Mouse (Mus musculus): ENCODE measurements around the gene Mst1r. TPM values are rescaled to one million over a fixed set of nuclear protein-coding genes. Genes with fewer than 3 reads are reported as not detected.

Gene Mst1r
- total RNA-seq (2014; rRNA removed) (0.61 and 2.7 TPM in 2 replicates), polyA plus RNA-seq (2015; fragmentation: Nextera tagmentation; extraction: Ambion mirVana) (0.68 and 0.69 TPM in 2 replicates)

GRCm38 (mm10) chr9:107906252-107906966 lies at the start of gene Mst1r:
Gene Mst1r (plus strand): TSS chr9:107906873.
- no peaks in the 10 kb centered on the region for H3K9me3 ChIP-seq (ENCODE audit: low read length)
- H3K4me2 ChIP-seq (ENCODE audit: low read depth, low read length): peak within 1 kb of the TSS; percentile 47
- H3K4me1 ChIP-seq (ENCODE audit: insufficient read depth, low read length): 0 out of 2 replicates have a peak, but pooled peaks cover 3% of the 10 kb centered on the region
- DNase-seq (ENCODE audit: low spot score) (peak; percentile 39), ATAC-seq (no peak)
- H3K27me3 ChIP-seq (ENCODE audit: insufficient read depth, low read length): no peaks in the 10 kb centered on the region
- no peak within 1 kb of the TSS for H3K27ac ChIP-seq
- 20% methylated on average over 19 of the region's 19 CpGs for WGBS
- TF ChIP-seq CTCF (IDR thresholded peaks at IDR 0.05; ENCODE audit: low read depth): no peak
- H3K9ac ChIP-seq (replicated peaks; ENCODE audit: low read length): 0 out of 2 replicates have a peak within 1 kb of the TSS, but pooled peaks have one; percentile 5
- H3K36me3 ChIP-seq (ENCODE audit: insufficient read depth, low read length): no peaks in the 10 kb centered on the region
- H3K4me3 ChIP-seq (ENCODE audit: low read length): peak within 1 kb of the TSS; percentile 10; the same call in 1 of the 2 replicates

DNA sequence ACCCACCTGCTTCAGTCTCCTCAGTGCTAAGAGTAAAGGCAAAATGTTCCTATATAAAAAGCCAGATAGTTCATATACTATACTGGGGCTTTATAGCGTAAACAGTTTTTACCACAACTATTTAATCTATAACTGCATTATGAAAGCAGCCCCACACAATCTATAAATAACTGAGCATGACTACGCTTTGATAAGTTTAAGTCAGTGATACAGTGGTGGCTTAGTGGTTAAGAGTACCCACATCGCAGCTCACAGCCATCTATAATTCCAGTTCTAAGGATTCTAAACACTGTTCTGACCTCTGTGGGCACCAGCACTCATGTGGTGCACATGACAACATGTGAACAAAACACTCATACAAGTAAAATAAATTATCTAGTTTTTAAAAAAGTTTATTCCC lies 48.3 kb upstream of the Mst1r start:
- WGBS: 94% methylated on average over 3 of the region's 3 CpGs
- ATAC-seq: no peak

GRCm38 (mm10) chr9:107864493-107864892 lies 42.2 kb upstream of the Mst1r start:
- Histone ChIP-seq H3K27ac (no peak overlapping the region), H3K4me2 (ENCODE audit: low read depth, low read length) (no peak overlapping the region), H3K4me3 (ENCODE audit: low read length) (no peak overlapping the region), H3K4me1 (ENCODE audit: insufficient read depth, low read length) (no peaks in the 10 kb centered on the region), H3K36me3 (ENCODE audit: insufficient read depth, low read length) (no peaks in the 10 kb centered on the region), H3K9ac (replicated peaks; ENCODE audit: low read length) (no peak overlapping the region), H3K9me3 (ENCODE audit: low read length) (no peaks in the 10 kb centered on the region), H3K27me3 (ENCODE audit: insufficient read depth, low read length) (no peaks in the 10 kb centered on the region)
- no peak for TF ChIP-seq CTCF (IDR thresholded peaks at IDR 0.05; ENCODE audit: low read depth)
- no peak for DNase-seq (ENCODE audit: low spot score)
- 85% methylated on average over 1 of the region's 1 CpGs for WGBS
- ATAC-seq: no peak

More for the DNA sequence above, 48.3 kb upstream of the Mst1r start:
- no peak for TF ChIP-seq CTCF (IDR thresholded peaks at IDR 0.05; ENCODE audit: low read depth)
- no peaks in the 10 kb centered on the region for H3K9me3 ChIP-seq (ENCODE audit: low read length)
- no peaks in the 10 kb centered on the region for H3K4me1 ChIP-seq (ENCODE audit: insufficient read depth, low read length)
- H3K36me3 ChIP-seq (ENCODE audit: insufficient read depth, low read length): peaks cover 5% of the 10 kb centered on the region
- no peak overlapping the region for H3K4me2 ChIP-seq (ENCODE audit: low read depth, low read length)
- H3K4me3 ChIP-seq (ENCODE audit: low read length): no peak overlapping the region
- H3K9ac ChIP-seq (replicated peaks; ENCODE audit: low read length): no peak overlapping the region
- H3K27me3 ChIP-seq (ENCODE audit: insufficient read depth, low read length): no peaks in the 10 kb centered on the region
- no peak overlapping the region for H3K27ac ChIP-seq
- DNase-seq (ENCODE audit: low spot score): no peak

DNA sequence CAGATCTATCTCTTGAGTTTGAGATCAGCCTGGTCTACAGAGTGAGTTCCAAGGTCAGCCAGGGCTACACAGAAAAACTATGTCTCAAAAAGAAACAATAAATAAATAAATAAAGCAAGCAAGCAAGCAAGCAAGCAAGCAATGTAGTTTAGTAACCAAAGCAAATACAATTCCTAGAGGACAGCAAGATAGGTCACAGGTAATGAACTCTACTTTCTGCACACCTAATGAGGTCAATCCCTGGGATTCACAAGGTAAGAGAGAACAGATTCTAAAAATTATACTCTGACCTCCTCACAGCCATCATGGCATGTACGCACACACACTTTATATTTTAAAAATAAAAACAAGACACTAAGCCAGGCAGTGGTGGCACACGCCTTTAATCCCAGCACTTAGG lies 40.6 kb upstream of the Mst1r start:
- Histone ChIP-seq H3K27me3 (ENCODE audit: insufficient read depth, low read length) (no peaks in the 10 kb centered on the region), H3K9ac (replicated peaks; ENCODE audit: low read length) (no peak overlapping the region), H3K4me3 (ENCODE audit: low read length) (no peak overlapping the region), H3K9me3 (ENCODE audit: low read length) (no peaks in the 10 kb centered on the region), H3K27ac (no peak overlapping the region), H3K4me2 (ENCODE audit: low read depth, low read length) (no peak overlapping the region), H3K4me1 (ENCODE audit: insufficient read depth, low read length) (no peaks in the 10 kb centered on the region), H3K36me3 (ENCODE audit: insufficient read depth, low read length) (no peaks in the 10 kb centered on the region)
- TF ChIP-seq CTCF (IDR thresholded peaks at IDR 0.05; ENCODE audit: low read depth): no peak
- 96% methylated on average over 2 of the region's 2 CpGs for WGBS
- DNase-seq (ENCODE audit: low spot score) (no peak), ATAC-seq (no peak)

GRCm38 (mm10) chr9:107872350-107873098 lies 34.1 kb upstream of the Mst1r start:
- WGBS: under 1% methylated on average over 77 of the region's 80 CpGs
- peak overlapping the region; percentile 97 for H3K27ac ChIP-seq
- ATAC-seq: peak; percentile 100
- H3K9ac ChIP-seq (replicated peaks; ENCODE audit: low read length): peak overlapping the region; percentile 98
- H3K4me3 ChIP-seq (ENCODE audit: low read length): peak overlapping the region; percentile 100
- H3K36me3 ChIP-seq (ENCODE audit: insufficient read depth, low read length): no peaks in the 10 kb centered on the region
- peak; percentile 98 for DNase-seq (ENCODE audit: low spot score)
- no peaks in the 10 kb centered on the region for H3K9me3 ChIP-seq (ENCODE audit: low read length)
- H3K4me1 ChIP-seq (ENCODE audit: insufficient read depth, low read length): peaks cover 9% of the 10 kb centered on the region
- no peak for TF ChIP-seq CTCF (IDR thresholded peaks at IDR 0.05; ENCODE audit: low read depth)
- H3K27me3 ChIP-seq (ENCODE audit: insufficient read depth, low read length): no peaks in the 10 kb centered on the region
- H3K4me2 ChIP-seq (ENCODE audit: low read depth, low read length): peak overlapping the region; percentile 91

GRCm38 (mm10) chr9:107873137-107873536 lies 33.5 kb upstream of the Mst1r start, which contains the start of gene Rbm6:
Gene Rbm6 (minus strand): TSS chr9:107873237.
- Histone ChIP-seq H3K4me2 (ENCODE audit: low read depth, low read length) (peak within 1 kb of the TSS; percentile 91), H3K27me3 (ENCODE audit: insufficient read depth, low read length) (no peaks in the 10 kb centered on the region), H3K4me3 (ENCODE audit: low read length) (peak within 1 kb of the TSS; percentile 100), H3K9me3 (ENCODE audit: low read length) (no peaks in the 10 kb centered on the region), H3K27ac (peak within 1 kb of the TSS; percentile 97), H3K36me3 (ENCODE audit: insufficient read depth, low read length) (no peaks in the 10 kb centered on the region), H3K4me1 (ENCODE audit: insufficient read depth, low read length) (peaks cover 9% of the 10 kb centered on the region), H3K9ac (replicated peaks; ENCODE audit: low read length) (peak within 1 kb of the TSS; percentile 98)
- ATAC-seq: no peak
- DNase-seq (ENCODE audit: low spot score): no peak
- WGBS: 8% methylated on average over 14 of the region's 14 CpGs
- no peak for TF ChIP-seq CTCF (IDR thresholded peaks at IDR 0.05; ENCODE audit: low read depth)
